Mouse (Mus musculus) liver, adult 2 months (tissue): ENCODE measurements at regions not wholly inside any gene's neighbourhood (a gene's known extent, or its start where the extent isn't known, plus 50 kb on each side); places are given as distances from the start of the nearest gene placed in this dataset.

Source experiments
- CTCF ChIP-seq: fragments of 200-500 bp; IDR thresholded peaks from 2 replicates; pipeline ENCODE4 v1.5.1; 2011; ENCODE audit warnings: low read depth, low read length, control low read depth
- POLR2A ChIP-seq: fragments of 200-500 bp; IDR thresholded peaks from 2 replicates; pipeline ENCODE4 v1.6.1; 2011; ENCODE audit warnings: low read length, control low read depth; ENCODE audit not compliant: insufficient read depth; ENCODE audit errors: extremely low read depth

GRCm38 (mm10) chr10:126815730-126816129 lies 85.4 kb downstream of the Atp23 start:
- no peak for TF ChIP-seq CTCF
- TF ChIP-seq POLR2A, result no peak
